Mouse (Mus musculus) adrenal gland, postnatal 25 days (tissue): Measurements from ENCODE around the gene Cct3. TPM values are rescaled to one million over a fixed set of nuclear protein-coding genes. Genes with fewer than 3 reads are reported as not detected.
"Not testable (repeated sequence)": the region's sequence is repeated elsewhere in the genome, so short reads cannot be mapped to it uniquely, and the experiment has no call there.

Source experiments
- DNase-seq: peaks from one replicate; pipeline ENCODE4 v3.0.0; 2021; ENCODE audit warnings: mixed read lengths
- long read RNA-seq: library from polyadenylated mRNA; stranded (forward); transcript quantifications from one replicate; pipeline ENCODE4 v2.0.0, GENCODE M21; 2021
- total RNA-seq: library from RNA; stranded (reverse); gene quantifications from 2 replicates; pipeline ENCODE4 v1.2.3, GENCODE M21; 2021

Gene Cct3
- total RNA-seq = 277 and 284 TPM in 2 replicates
- long read RNA-seq, transcript Cct3-201 (14 exons, 1,977 nt) = major isoform, 367 of 389 reads
- long read RNA-seq, partial matches to known transcripts = 9 of 389 reads
- long read RNA-seq, other reads (novel, unspliced or antisense) = 10 of 389 reads

GRCm38 (mm10) chr3:88296561-88297318 lies at the start of gene Cct3, which contains the start of gene Tsacc:
Gene Cct3, plus strand, starts transcription at chr3:88297116.
Gene Tsacc, minus strand, starts transcription at chr3:88296999.
- DNase-seq = peak; percentile 95

- no peak for DNase-seq
Observed at GRCm38 (mm10) chr3:88247666-88248065, 49.2 kb upstream of the Cct3 start.

GRCm38 (mm10) chr3:88248406-88248805 lies 48.5 kb upstream of the Cct3 start:
- DNase-seq = no peak

GRCm38 (mm10) chr3:88252739-88253138 lies 44.2 kb upstream of the Cct3 start:
- DNase-seq = no peak

- DNase-seq = peak; percentile 74
Observed at GRCm38 (mm10) chr3:88254268-88254926, 42.5 kb upstream of the Cct3 start, which contains the start of gene Rhbg. Gene Rhbg, minus strand, starts transcription at chr3:88254709.

GRCm38 (mm10) chr3:88255950-88256349 lies 41.0 kb upstream of the Cct3 start:
- no peak for DNase-seq

- no peak for DNase-seq
Observed at GRCm38 (mm10) chr3:88256382-88256781, 40.5 kb upstream of the Cct3 start.

- no peak for DNase-seq
Observed at GRCm38 (mm10) chr3:88262346-88262745, 34.6 kb upstream of the Cct3 start.

- DNase-seq = not testable (repeated sequence)
Observed at GRCm38 (mm10) chr3:88268014-88268413, 28.9 kb upstream of the Cct3 start.

GRCm38 (mm10) chr3:88268991-88269390 lies 27.9 kb upstream of the Cct3 start:
- no peak for DNase-seq

GRCm38 (mm10) chr3:88271298-88271697 lies 25.6 kb upstream of the Cct3 start:
- DNase-seq = not testable (repeated sequence)

GRCm38 (mm10) chr3:88271859-88272258 lies 25.1 kb upstream of the Cct3 start:
- no peak for DNase-seq

GRCm38 (mm10) chr3:88274002-88274401 lies 22.9 kb upstream of the Cct3 start:
- DNase-seq = no peak

GRCm38 (mm10) chr3:88276121-88276520 lies 20.8 kb upstream of the Cct3 start:
- DNase-seq = no peak

GRCm38 (mm10) chr3:88276529-88277143 lies 20.3 kb upstream of the Cct3 start:
- peak; percentile 15 for DNase-seq

GRCm38 (mm10) chr3:88280035-88280434 lies 16.9 kb upstream of the Cct3 start:
- DNase-seq = no peak

- DNase-seq = not testable (repeated sequence)
Observed at GRCm38 (mm10) chr3:88281141-88281916, 15.6 kb upstream of the Cct3 start.

GRCm38 (mm10) chr3:88284815-88285564 lies 11.9 kb upstream of the Cct3 start:
- DNase-seq = not testable (repeated sequence)

GRCm38 (mm10) chr3:88285565-88285895 lies 11.4 kb upstream of the Cct3 start:
- not testable (repeated sequence) for DNase-seq

- no peak for DNase-seq
Observed at GRCm38 (mm10) chr3:88287110-88287509, 9.8 kb upstream of the Cct3 start, which contains the start of gene Gm38392. Gene Gm38392, minus strand, starts transcription at chr3:88287210.

GRCm38 (mm10) chr3:88288133-88288713 lies 8.7 kb upstream of the Cct3 start:
- not testable (repeated sequence) for DNase-seq
